Mouse (Mus musculus) lung, adult 2 months (tissue): ENCODE data around the gene Gzf1.

Experiments
- CTCF ChIP-seq: fragments of 200-500 bp; IDR thresholded peaks from 2 replicates; pipeline ENCODE4 v1.5.1; 2011; ENCODE audit warnings: mild to moderate bottlenecking, low read length, control low read depth; ENCODE audit not compliant: insufficient read depth
- POLR2A ChIP-seq: fragments of 200-500 bp; IDR thresholded peaks from 2 replicates; pipeline ENCODE4 v1.6.1; 2011; ENCODE audit warnings: low read depth, mild to moderate bottlenecking, control low read depth, low read length, borderline replicate concordance; ENCODE audit errors: extremely low read depth

DNA sequence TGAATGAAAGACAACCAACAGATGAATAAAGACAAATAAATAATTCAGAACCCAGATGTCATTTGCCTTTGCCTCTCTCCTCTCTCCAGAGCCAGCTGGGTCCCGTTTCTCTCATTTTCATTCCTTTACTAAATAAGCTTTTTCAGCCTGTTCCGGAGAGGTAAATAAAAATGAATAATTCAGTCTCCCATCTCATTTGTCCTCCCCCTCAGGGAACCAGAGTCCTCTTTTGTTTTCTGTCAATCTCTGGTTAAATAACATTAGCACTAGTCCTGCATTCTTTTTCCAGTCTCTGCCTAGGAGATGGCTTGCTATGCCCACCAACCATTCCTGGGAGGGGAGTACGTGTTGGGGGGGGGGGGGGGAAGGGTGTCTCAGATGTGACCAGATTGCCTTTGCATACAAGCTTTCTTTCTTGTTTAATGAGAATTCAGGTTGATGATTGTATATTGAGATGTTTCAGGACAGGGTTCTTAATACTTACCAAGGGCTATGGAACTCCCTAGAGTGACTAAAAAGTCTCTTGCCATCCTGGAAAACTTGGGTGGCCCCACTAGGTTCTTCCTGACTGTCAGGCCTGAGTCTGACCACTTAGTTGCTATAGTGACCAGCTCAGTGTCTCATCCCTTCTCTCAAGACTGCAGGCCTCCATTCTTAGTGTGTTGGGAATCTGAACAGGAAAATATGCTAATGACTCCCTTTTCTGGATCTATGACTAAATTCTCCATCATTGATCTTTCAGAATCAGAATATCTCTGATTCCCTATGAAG, 30.1 kb upstream of the Gzf1 start:
- TF ChIP-seq POLR2A: no peak
- no peak for TF ChIP-seq CTCF
